Mouse (Mus musculus): ENCODE measurements around the gene Gpa33.

DNA sequence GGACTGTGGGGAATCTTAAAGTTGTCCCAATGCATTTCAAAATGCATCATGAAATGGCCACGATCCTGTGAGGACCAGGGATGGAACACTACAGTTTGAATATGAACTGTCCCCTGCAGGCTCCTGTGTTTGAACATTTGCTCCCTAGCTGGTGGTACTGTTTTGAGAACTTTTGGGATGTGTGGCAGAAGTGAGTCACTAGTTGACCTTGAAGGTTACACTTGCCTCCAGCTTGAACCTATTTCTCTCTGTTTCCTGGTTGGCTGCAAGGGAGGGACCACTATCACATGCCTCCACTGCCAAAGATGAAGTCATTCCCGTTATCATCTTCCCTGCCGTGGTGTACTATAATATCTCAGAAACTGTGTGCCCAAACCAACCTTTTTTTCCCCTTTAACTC, 15.1 kb upstream of the Gpa33 start:
- TF ChIP-seq CTCF (IDR thresholded peaks at IDR 0.05; ENCODE audit: control insufficient read depth, insufficient read depth, insufficient read length): no peak
- no peak for TF ChIP-seq USF1 (IDR thresholded peaks at IDR 0.05; ENCODE audit: low read depth)
- no peak for TF ChIP-seq CEBPB (IDR thresholded peaks at IDR 0.05; ENCODE audit: low read depth)
- no peak for TF ChIP-seq MYOG (IDR thresholded peaks at IDR 0.05; ENCODE audit: control insufficient read depth, extremely low read depth, insufficient read length)
- no peak for TF ChIP-seq MYOD1 (IDR thresholded peaks at IDR 0.05; ENCODE audit: control insufficient read depth, insufficient read length, low read depth)
- no peak for TF ChIP-seq MAX (IDR thresholded peaks at IDR 0.05)
- TF ChIP-seq FOSL1 (IDR thresholded peaks at IDR 0.05; ENCODE audit: insufficient read depth, low read length, poor library complexity, severe bottlenecking): no peak

All from C2C12 (cell line).